Mouse (Mus musculus): ENCODE data around the gene Rnf40.
"Not testable (repeated sequence)": the region's sequence is repeated elsewhere in the genome, so short reads cannot be mapped to it uniquely, and the experiment has no call there.

Rnf40 gene

DNA sequence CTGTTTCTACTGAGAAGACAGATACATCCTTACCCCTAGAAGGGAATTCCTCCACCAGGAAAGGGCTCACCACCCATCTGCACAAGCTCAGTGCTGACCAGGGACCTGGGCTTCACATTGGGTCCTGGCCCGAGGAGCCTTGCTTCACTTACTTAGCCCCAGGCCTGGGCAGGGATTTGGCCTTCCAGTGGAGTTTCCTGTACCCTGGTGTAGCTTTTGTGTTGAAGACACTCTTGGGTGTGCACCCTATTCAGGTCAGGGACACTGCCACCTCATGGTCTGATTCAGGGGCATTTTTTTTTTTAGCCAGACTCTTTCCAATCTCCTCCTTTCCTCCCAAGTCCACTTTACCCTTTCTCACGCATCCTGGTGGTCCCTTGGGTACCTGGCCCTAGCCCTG is 14.3 kb downstream of the Rnf40 start:
- no peak for DNase-seq (ENCODE audit: low read depth, low spot score)

DNA sequence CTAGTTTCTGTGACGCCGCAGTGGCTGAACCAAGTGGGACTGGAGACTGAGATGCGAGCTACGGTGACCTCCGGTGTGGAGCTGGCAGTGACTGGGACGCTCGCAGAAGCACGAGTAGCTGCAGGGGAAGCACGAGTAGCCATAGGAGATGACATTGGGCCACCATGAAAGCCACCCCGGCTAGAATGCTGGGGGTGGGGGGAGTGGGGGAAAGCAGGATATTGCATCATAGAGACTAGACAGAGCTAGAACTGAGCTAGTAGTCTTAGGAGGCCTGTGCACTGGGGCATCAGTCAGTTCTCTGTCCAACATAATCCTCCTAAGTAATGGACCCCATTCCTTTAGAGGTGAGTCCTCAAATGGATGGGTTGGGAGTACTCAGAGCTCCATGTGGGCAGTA is 15.7 kb downstream of the Rnf40 start:
- DNase-seq (ENCODE audit: low read depth, low spot score) = no peak

DNA sequence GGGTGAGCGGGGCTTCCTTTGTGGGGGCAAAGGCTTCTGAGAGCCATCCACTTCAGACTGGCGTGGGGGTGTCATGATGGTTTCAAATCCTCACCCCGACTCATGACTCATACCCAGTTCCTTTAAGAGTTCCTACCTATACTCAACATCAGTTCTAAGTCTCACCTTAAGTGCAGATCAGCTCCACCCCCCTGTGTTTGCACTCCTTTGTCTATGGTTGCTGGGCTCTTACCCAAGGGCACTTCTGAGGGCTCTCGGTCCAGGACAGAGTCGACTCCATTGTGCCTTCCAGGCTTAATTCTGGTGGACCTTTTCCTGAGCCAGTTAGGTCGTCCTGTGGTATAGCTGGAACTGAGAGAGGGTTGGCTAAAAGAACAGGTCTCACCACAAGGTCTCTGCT is 18.6 kb downstream of the Rnf40 start:
- DNase-seq (ENCODE audit: low read depth, low spot score) = no peak

DNA sequence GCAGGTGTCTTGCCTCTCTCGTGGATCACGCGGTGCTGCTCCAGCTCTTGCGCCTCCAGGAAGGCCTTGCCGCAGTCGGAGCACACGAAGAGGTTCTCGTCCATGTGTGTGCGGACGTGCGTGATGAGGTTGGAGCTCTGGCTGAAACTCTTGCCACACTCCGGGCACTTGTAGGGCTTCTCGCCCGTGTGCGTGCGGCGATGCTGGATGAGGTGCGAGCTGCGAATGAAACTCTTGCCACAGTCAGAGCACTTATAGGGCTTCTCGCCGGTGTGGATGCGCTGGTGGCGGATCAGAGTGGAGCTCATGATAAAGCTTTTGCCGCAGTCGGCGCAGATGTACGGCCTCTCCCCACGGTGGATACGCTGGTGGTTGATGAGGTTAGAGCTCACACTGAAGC is 22.4 kb downstream of the Rnf40 start:
- no peak for DNase-seq (ENCODE audit: low read depth, low spot score)

DNA sequence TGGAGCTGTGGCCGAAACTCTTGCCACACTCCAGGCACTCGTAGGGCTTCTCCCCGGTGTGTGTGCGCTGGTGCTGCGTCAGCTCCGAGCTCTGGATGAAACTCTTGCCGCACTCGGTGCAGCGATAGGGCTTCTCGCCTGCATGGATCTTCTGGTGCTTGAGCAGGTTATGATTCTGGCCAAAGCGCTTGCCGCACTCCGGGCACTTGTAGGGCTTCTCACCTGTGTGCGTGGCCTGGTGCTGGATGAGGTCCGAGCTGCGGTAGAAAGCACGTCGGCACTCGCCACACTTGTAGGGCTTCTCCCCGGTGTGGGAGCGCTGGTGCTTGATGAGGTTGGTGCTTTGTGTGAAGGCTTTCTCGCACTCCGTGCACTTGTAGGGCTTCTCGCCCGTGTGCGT is 23.0 kb downstream of the Rnf40 start:
- no peak for DNase-seq (ENCODE audit: low read depth, low spot score)

DNA sequence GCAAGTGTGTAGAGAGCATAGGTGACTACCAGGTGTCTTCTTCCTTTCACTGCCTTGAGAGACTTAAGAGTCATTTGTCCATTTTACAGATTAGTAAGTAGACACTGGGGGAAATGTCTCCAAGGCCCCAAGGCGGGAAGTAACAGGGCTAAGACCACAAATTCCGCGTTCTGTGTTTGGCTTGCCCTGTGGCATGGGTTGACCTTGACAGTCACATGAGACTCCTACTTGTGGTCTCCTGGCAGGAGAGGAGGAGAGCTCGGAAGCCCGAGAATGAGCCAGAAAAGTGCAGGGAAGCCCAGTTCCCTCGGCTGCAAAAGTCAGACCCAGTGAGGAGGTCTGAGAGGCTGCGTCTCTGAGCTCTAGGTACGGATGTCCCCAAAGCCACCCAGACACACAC is 24.9 kb downstream of the Rnf40 start:
- DNase-seq (ENCODE audit: low read depth, low spot score) = no peak

DNA sequence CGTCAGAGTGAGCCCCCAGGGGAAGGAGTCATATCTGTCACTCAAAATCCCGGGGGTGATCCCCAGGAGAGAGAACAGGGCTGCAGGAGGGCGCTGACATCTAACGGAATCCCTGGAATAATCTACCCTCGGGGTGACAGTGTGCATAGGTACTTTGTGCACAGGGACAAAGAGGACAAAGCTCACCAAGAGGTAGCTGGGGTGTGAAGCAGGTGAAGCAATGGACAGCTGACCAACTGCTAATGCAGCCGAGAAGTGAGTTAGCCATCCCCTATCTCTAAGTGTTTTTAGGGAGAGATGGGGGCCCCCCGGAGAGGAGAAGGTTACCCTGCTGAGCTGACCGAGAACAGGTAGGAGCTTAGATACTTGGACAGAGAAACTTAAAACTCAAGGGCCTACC is 25.5 kb downstream of the Rnf40 start:
- no peak for DNase-seq (ENCODE audit: low read depth, low spot score)

DNA sequence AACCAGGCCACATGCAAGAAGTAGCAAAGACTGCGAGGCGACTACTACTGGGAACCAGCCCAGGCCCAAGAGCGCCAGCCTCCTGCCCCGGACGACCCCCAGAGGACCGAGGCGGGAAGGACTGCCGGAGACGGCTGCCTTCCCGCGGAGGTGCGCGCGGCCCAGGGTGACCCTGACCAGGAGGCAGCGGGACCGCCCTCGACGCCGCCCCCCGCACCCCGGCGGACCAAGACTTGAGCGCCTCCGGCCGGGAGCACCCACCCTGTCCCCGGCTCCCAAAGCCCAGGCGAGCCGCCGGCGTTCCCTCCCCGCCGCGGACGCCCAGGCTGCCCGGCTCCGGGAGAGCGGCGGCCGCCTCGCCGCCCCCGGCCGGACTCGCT is 25.9 kb downstream of the Rnf40 start:
- DNase-seq (ENCODE audit: low read depth, low spot score) = peak; percentile 30

DNA sequence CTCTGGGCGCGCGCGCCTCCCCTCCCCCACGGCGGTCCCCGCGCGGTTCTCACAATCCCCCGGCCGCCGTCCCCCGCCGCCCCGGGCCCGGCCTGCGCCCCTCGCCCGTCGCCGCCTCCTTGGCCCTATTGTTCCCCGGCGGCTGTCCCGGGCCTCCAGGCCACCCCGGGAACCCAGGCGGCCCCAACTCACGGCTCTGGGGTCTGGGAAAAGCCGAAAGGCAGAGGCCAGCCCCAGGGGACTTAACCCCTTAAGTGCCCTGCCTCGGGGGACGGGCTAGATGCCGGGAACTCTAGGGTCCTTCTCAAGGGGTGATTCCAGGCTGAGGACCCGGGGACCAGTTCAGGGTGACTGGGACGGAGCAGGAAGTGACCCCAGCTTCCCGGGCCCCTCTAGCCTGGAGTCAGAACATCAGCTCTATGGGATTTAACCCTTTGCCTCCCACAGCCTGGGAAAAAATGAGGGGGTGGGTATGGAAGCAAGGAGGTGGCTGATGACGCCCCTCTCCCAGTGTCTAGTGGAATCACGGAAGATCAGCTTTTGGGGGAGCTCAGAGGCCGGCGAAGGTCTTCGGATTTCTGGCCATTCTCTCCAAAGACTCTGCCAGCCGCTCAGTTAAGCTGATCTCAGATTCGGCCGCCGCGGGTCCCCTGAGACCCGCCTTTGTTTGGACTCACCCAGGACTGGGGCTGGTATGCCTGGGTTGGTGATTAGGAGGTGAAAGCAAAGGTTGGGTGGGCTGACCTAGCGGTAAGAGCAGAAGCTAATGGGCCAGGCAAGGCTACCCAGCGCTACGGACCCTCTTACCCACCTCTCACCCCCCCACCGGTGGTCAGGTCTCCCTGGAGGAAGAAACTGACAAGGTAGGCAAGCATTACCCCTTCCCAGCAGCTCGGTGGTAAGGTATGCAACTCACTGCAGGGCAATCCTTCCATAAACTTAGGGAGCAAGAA is 26.6 kb downstream of the Rnf40 start, which contains the start of gene Zfp629:
Gene Zfp629 (minus strand): TSS at position 907 of the 953 bp plus-strand sequence.
- DNase-seq (ENCODE audit: low read depth, low spot score) = peak; percentile 85

DNA sequence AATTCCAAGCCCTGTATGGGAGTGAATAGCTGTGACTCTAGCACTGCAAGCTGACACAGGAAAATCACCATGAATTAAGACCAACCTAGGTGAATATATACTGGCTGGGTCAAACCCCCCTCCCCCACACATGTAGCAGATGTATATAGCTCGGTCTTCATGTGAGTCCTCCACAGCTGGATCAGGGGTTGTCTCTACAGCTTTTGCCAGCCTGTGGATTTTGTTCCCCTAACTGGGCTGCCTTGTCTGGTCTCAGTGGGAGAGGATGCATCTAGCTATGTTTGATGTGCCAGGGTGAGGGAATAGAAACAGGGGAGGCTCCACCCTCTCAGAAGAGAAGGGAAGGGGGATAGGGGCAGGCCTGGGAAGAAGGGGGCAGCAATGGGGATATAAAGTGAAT is 27.8 kb downstream of the Rnf40 start:
- DNase-seq (ENCODE audit: low read depth, low spot score) = no peak

DNA sequence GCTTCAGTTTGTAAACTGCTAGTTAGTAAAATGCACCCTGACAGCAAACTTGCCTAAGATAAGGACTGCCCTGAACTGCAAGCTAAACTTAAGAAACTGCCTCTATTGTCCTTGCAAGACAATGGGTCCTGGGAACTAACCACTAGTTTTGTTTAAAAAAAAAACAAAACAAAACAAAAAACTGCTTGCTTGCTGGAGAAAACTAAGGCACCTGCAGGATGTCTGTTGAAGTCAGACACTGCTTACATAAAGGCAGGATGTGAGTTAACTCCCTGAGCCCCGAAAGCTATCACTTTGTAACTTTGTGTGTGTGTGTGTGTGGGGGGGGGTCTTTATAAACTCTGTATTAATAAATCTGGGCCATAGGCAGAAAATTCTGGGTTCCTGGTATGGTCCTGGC is 28.3 kb downstream of the Rnf40 start:
- DNase-seq (ENCODE audit: low read depth, low spot score) = no peak

DNA sequence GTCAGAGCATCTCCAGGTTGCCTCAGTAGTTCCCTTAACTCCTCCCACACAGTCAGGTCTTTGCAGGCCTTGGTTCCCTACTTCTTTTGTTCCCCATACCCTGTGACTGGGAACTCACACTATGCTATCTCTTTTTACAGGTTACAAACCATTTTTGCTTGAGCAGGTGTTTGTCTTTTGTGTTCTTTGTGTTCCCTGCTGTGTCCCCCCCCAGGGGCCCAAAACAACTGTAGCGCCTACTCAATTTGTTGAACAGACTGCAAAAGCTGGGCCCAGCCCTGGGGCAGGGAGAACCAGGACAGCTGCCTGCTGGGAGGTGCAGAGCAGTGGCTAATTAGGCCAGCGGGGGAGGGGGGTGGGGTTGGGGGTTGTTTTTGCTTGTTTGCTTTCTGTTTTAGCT is 29.4 kb downstream of the Rnf40 start:
- DNase-seq (ENCODE audit: low read depth, low spot score) = no peak

DNA sequence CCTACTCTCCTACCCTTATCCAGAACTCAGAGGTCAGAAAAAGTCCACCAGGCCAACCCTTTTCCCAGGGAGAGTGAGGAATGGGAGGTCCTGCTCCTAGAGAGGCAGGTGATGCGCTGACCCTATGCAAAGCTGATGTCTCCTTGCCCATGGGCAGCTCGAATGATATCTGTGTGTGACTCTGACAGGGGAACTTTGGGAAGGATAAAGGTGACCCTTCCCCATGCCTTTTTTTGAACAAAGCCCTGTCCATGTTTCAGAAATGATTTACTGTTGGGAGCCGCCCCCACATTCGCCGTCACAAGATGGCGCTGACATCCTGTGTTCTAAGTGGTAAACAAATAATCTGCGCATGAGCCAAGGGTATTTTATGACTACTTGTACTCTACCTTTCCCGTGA is 29.8 kb downstream of the Rnf40 start:
- DNase-seq (ENCODE audit: low read depth, low spot score) = not testable (repeated sequence)

DNA sequence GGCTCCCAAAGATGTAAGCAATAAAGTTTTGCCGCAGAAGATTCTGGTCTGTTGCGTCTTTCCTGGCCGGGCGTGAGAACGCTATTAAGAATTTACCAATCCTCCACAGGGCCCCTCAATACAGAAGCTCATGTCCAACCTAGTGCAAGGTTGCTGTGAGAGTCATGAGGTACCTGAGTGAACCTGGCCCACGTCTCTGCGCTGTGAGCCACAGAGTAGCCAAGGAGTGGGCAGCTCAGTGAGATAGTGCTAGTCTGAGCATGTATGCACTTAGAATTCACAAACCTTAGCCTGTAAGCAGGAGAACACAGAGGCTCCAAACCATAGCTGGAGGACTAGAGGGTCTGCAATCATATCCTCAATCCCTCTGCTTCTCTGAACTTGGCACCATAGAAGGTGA is 37.5 kb downstream of the Rnf40 start:
- DNase-seq (ENCODE audit: low read depth, low spot score) = no peak

DNA sequence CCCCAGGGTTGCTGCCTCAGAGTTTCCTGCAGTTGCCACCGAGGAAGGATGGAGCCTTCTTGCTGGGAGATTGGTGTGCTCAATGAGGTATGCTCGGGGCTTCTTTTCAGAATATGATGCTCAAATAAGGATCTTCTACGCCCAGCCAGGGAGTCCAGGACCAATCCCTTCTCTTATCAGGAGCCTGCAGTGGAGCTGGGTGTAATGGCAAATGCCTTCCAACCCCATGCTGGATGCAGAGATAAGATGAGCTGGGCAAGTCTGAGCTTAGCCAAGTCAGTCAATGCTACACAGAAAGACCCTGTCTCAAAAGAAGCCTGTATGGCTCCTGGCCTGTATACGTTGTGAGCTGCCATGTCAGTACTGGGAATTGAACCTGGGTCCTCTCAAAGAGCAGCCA is 37.9 kb downstream of the Rnf40 start:
- no peak for DNase-seq (ENCODE audit: low read depth, low spot score)

DNA sequence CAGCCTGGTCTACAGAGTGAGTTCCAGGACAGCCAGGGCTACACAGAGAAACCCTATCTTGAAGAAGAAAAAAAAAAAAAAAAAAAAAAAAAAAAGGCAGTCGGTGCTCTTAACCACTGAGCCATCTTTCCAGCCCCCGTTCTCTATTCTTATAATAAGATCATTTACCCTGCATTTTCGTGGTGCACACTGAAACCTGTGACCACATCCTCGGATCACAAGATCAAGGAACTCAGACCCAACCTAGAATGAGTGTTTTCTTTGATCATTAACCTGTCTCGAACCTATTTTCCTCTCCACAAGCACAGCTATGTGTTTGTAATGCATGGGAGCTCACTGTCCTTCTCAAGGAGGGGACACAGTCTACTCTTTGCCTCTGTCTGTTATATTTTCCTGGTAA is 40.1 kb downstream of the Rnf40 start:
- no peak for DNase-seq (ENCODE audit: low read depth, low spot score)

DNA sequence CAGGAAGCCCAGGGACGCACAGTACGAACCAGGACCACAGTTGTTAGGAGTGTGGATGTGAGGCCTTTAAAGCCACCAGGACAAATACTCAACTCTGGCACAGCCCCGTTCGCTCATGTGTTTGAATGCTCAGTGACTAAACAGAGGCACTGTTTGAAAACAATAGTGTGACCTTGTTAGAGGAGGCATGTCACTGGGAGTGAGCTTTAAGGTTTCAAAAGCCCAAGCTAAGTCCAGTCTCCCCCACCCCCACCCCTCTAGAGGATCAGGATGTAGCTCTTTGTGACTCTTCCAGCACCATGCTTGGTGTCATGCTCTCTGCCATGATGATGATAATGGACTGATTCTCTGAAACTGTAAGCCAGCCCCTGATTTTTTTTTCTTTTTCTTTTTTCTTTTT is 42.8 kb downstream of the Rnf40 start:
- no peak for DNase-seq (ENCODE audit: low read depth, low spot score)

DNA sequence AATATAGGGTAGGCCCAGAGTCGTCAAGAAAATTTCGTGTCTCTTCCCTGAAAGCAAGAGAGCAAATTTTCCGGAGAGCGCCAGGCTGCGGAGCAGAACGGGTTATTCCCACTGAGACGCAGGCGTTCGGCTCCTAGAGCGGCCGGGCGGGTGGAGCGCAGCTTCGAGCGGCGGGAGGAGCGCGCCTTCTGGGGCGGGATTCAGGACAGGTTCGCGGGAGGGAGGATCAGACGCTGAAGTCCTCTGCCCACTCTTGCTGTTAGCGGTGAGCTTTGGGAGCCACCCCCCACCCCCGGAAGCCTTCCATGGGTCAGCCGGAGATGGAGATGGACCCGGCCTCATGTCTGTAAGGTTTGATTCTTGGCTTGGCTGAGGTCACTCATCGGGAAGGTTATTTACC is 48.4 kb downstream of the Rnf40 start:
- no peak for DNase-seq (ENCODE audit: low read depth, low spot score)

DNA sequence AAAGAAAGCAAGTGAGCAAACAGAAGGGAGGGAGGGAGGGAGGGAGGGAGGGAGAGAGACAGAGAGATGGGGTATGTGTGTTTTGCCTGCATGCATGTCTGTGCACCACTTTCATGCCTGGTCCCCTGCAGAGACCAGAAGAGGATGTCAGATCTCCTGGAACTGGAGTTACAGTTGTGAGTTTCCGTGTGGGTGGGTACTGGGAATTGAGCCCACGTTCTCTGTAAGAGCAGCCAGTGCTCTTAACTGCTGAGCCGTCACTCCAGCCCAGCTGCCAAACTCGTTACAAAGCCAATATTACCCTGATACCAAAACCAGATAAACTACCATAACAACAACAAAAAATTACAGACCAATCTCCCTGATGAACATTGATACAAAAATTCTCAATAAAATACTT is 52.7 kb downstream of the Rnf40 start:
- DNase-seq (ENCODE audit: low read depth, low spot score) = no peak

DNA sequence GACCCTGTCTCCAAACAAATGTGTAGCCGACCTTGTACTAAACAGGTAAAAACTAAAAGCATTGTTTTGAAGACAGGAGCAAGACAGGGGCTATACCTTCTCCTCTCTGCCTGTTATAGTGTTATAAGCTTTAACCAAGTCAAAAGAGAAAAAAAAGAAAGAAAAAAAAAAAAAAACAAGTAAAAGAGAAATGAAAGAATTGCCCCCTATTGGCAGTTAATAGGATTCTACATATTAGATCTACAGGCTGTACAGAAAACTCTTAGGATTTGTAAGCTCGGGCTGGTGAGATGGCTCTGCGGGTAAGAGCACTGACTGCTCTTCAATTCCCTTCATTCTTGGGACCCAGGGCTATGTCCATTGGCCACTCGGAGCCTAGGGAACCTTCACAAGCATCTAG is 53.7 kb downstream of the Rnf40 start:
- DNase-seq (ENCODE audit: low read depth, low spot score) = no peak

DNA sequence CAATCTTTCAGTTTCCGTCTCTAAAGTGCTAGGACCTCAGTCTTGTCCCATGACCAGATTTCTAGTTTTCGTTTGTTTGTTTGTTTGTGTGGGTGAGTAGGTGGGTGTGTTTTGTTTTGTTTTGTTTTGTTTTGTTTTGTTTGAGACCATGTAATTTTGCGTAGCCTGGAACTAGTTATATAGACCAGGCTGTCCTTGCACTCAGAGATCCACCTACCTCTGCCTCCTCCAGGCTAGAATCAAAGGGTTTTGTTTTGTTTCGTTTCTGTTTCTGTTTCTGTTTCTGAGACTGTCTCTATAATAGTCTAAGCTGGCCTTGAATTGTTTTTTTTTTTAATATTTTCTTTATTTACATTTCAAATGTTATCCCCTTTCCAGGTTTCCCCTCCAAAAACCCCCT is 57.8 kb downstream of the Rnf40 start:
- no peak for DNase-seq (ENCODE audit: low read depth, low spot score)

DNA sequence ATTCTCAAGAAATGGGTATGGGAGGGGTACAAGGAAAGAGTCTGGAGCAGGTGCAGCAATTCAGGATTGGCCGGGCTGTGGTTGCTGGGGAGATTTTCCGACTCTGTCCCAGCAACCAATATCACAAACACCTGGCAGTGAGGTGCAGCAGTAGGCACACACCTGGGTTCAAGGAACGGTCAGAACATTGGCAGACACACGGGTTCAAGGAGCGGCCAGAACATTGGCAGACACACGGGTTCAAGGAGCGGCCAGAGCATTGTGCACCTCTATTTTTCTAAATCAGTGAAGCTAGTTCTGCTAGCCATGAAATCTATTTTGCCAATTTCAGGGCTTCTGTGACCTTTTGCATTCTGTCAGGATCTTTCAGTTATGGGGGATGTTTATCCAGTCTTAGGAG is 59.0 kb downstream of the Rnf40 start:
- DNase-seq (ENCODE audit: low read depth, low spot score) = not testable (repeated sequence)

DNA sequence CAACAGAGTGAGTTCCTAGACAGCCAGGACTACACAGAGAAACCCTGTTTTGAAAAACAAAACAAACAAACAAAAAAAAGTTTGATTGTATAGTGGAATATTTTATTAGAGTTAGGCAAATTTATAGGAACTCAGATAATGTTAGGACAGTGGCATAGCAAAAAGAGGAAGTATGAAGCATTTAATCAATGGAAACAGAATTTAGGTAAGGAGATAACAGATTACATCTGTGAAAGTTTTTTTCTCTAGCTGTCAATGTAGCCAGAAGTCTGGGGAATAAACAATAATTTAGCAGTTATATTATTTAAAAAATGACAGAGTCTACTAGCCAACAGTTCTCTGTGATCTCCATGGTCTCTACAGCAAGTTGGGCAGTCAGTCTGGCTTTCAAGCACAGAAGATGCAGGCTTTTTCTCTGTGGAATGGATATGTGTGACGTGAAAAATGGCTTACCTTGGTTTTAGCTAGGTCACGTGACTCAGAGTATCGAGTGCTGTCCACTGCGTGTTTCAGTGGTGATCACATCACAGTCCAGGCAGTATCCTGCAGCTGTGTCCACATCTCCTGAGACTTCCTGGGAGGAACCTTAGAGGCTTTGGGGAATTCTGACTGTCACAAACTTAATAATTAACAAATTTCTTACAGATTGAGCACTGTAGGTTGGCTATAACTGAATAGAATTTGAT is 60.1 kb downstream of the Rnf40 start:
- DNase-seq (ENCODE audit: low read depth, low spot score) = no peak
